Comparison of ENCODE assay signal across 8 mouse cellular contexts in the genomic region with DNA sequence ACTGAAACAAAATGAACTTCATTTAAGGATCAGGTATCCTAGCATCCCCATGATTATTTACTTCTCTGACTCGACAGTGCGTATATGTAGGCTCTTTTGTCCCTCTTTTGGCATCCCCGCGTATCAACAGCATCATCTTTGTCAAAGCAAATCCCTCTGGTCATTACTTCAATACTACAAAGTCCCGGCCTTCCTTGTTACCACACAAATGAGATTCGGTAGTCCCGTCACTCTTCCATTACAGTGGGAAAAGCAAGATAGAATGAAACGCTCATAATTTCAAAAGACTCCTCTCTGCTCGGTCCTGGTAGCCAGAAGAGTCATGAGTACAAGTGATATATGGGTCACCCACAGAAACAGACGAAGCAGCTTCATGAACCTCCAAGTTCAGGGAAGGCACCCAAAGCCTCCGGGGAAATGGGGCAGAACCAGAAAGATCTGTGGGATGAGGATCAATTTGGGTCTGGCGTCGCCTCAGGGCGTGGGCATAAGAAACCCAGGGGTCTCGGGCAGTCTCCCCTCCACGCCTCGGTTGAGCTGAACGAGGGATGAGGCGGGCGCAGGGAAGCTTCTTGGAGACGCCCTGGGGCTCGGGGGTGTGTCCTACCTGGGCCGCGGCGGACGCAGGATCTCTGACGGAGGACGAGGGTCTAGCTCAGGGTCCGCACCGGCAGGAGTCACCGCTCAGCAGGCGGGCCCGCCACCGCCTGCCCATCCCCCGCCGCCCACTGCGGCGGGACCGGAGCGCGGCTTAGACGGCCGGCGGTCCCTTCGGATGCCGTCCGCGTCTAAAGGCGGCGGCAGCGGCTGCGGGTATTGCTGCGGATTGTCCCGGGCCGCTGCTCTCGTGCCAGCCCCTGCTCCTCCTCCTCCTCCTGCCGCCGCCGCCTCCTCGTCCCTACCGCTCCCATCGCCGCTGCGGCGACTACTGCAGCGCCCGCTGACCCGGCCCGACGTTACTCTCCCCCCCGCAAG. TPM values are rescaled to one million over a fixed set of nuclear protein-coding genes. Genes with fewer than 3 reads are reported as not detected.
A peak's percentile ranks its signal among the peaks of the same experiment; 100 is the strongest.
DNase-seq lines count a peak whose midpoint lies in the region; ATAC-seq lines count a peak whose summit lies in the region.

A gene (minus strand): TSS at position 680 of the 975 bp plus-strand sequence.

- no peaks in the 10 kb centered on the region for H3K9me3 ChIP-seq in embryonic facial prominence, embryonic 14.5 days (ENCODE audit: control insufficient read depth, low read length)
- H3K9me3 ChIP-seq in heart, embryonic 16.5 days (replicated peaks; ENCODE audit: control insufficient read depth, low read length), result no peaks in the 10 kb centered on the region

- under 1% methylated on average over 18 of the region's 71 CpGs for WGBS in embryonic facial prominence, embryonic 14.5 days
- WGBS in heart, embryonic 16.5 days, result 1% methylated on average over 61 of the region's 71 CpGs

- peak; percentile 41 for DNase-seq in ES-CJ7 (ENCODE audit: low read depth, low spot score)
- peak; percentile 63 for DNase-seq in adrenal gland, postnatal 14 days
- peak; percentile 58 for DNase-seq in embryonic facial prominence, embryonic 14.5 days (ENCODE audit: low spot score)
- peak in 1 of 2 experiments; percentile 33 for DNase-seq in layer of hippocampus, postnatal 14 days (ENCODE audit: low spot score in 2 of 2)
- peak; percentile 21 for DNase-seq in lung, postnatal 25 days (ENCODE audit: low spot score)
- DNase-seq in retina, postnatal 1 day, result peak; percentile 74
- no peak for DNase-seq in B cell, adult 2 months

- H3K36me3 ChIP-seq in embryonic facial prominence, embryonic 14.5 days (ENCODE audit: control insufficient read depth, insufficient read depth, low read length), result no peaks in the 10 kb centered on the region
- no peaks in the 10 kb centered on the region for H3K36me3 ChIP-seq in heart, embryonic 16.5 days (ENCODE audit: control insufficient read depth, insufficient read depth)

- H3K4me1 ChIP-seq in embryonic facial prominence, embryonic 14.5 days (ENCODE audit: control insufficient read depth, insufficient read depth, low read length), result peaks cover 11% of the 10 kb centered on the region
- peaks cover 3% of the 10 kb centered on the region; the same call in 1 of the 2 replicates for H3K4me1 ChIP-seq in heart, embryonic 16.5 days (ENCODE audit: control insufficient read depth, insufficient read depth, low read length)

- H3K27ac ChIP-seq in embryonic facial prominence, embryonic 14.5 days (replicated peaks; ENCODE audit: low read depth, low read length), result peak within 1 kb of the TSS; percentile 28
- peak within 1 kb of the TSS; percentile 72 for H3K27ac ChIP-seq in heart, embryonic 16.5 days (ENCODE audit: low read length)

- peak; percentile 61 for ATAC-seq in embryonic facial prominence, embryonic 14.5 days (ENCODE audit: low read depth)
- peak; percentile 61 for ATAC-seq in heart, embryonic 16.5 days (replicated peaks; ENCODE audit: extremely low read depth, insufficient read depth, low FRiP score)

- no peaks in the 10 kb centered on the region for H3K27me3 ChIP-seq in embryonic facial prominence, embryonic 14.5 days (replicated peaks; ENCODE audit: control insufficient read depth, insufficient read depth, low read length)
- H3K27me3 ChIP-seq in heart, embryonic 16.5 days (ENCODE audit: control insufficient read depth, insufficient read depth, low read length), result no peaks in the 10 kb centered on the region

- H3K4me3 ChIP-seq in embryonic facial prominence, embryonic 14.5 days (ENCODE audit: low read depth, low read length), result peak within 1 kb of the TSS; percentile 92
- peak within 1 kb of the TSS; percentile 80 for H3K4me3 ChIP-seq in heart, embryonic 16.5 days (ENCODE audit: low read length)

- H3K9ac ChIP-seq in embryonic facial prominence, embryonic 14.5 days (ENCODE audit: low read depth, low read length), result peak within 1 kb of the TSS; percentile 84
- peak within 1 kb of the TSS; percentile 90 for H3K9ac ChIP-seq in heart, embryonic 16.5 days (ENCODE audit: low read length)

- H3K4me2 ChIP-seq in embryonic facial prominence, embryonic 14.5 days (ENCODE audit: low read depth, low read length), result peak within 1 kb of the TSS; percentile 82
- peak within 1 kb of the TSS; percentile 86 for H3K4me2 ChIP-seq in heart, embryonic 16.5 days (ENCODE audit: low read depth, low read length)

RNA-seq across cellular contexts. Expression of the gene that starts here (rescaled TPM):
- total RNA-seq in adrenal gland, postnatal 14 days (2021), result 15.8 and 18.1 TPM in 2 replicates
- 9.3 and 10.6 TPM in 2 replicates for polyA plus RNA-seq in embryonic facial prominence, embryonic 14.5 days (2014; fragmentation: Nextera tagmentation; extraction: Ambion mirVana)
- 4.4 and 6.9 TPM in 2 replicates for polyA plus RNA-seq in heart, embryonic 16.5 days (2015; fragmentation: Nextera tagmentation; extraction: Ambion mirVana)
- total RNA-seq in layer of hippocampus, postnatal 14 days (2021), result 10 to 100 TPM; 21.3 to 25.4 TPM

Comparison
In these comparisons a context has a peak if more than half of its experiments do, and no peak if none do; other contexts are left out.
1. DNase-seq: peak in ES-CJ7 (single experiment), adrenal gland, postnatal 14 days (single experiment), embryonic facial prominence, embryonic 14.5 days (single experiment), lung, postnatal 25 days (single experiment) and retina, postnatal 1 day (single experiment); none in B cell, adult 2 months (0 of 2).